Mouse (Mus musculus) forebrain, embryonic 11.5 days (tissue): ENCODE measurements around the gene Wars2. TPM values are rescaled to one million over a fixed set of nuclear protein-coding genes. Genes with fewer than 3 reads are reported as not detected.
A peak's percentile ranks its signal among the peaks of the same experiment; 100 is the strongest.

Experiments
- ATAC-seq: fragments of 200-750 bp; cut with Nextera tagmentation; replicated peaks from 2 replicates; pipeline ENCODE4 v1.8.0; 2017; ENCODE audit warnings: moderate TSS enrichment; ENCODE audit not compliant: low FRiP score
- DNase-seq: peaks from one replicate; pipeline ENCODE4 v3.0.0-alpha.2; 2017; ENCODE audit warnings: low spot score
- H3K27ac ChIP-seq: fragments of 300-500 bp; sonication (generic); 2 replicates; pipeline ENCODE4 v1.5.1; 2014; ENCODE audit warnings: low read depth, low read length
- H3K27me3 ChIP-seq: fragments of 300-500 bp; sonication (generic); 2 replicates; pipeline ENCODE4 v1.6.1; 2014; ENCODE audit warnings: mild to moderate bottlenecking, low read length, mixed read lengths; ENCODE audit not compliant: control insufficient read depth, insufficient read depth
- H3K36me3 ChIP-seq: fragments of 300-500 bp; sonication (generic); 2 replicates; pipeline ENCODE4 v1.6.1; 2014; ENCODE audit warnings: mild to moderate bottlenecking, low read length, moderate library complexity, mixed read lengths; ENCODE audit not compliant: control insufficient read depth, insufficient read depth
- H3K4me1 ChIP-seq: fragments of 300-500 bp; sonication (generic); replicated peaks from 2 replicates; pipeline ENCODE4 v1.6.1; 2014; ENCODE audit warnings: low read length, mixed read lengths; ENCODE audit not compliant: control insufficient read depth, insufficient read depth
- H3K4me2 ChIP-seq: fragments of 300-500 bp; sonication (generic); 2 replicates; pipeline ENCODE4 v1.6.1; 2014; ENCODE audit warnings: low read depth, mild to moderate bottlenecking, low read length, moderate library complexity, mixed read lengths; ENCODE audit not compliant: severe bottlenecking
- H3K4me3 ChIP-seq: fragments of 300-500 bp; sonication (generic); 2 replicates; pipeline ENCODE4 v1.5.1; 2014; ENCODE audit warnings: low read depth, low read length
- H3K9ac ChIP-seq: fragments of 300-500 bp; sonication (generic); 2 replicates; pipeline ENCODE4 v1.6.1; 2014; ENCODE audit warnings: low read length
- H3K9me3 ChIP-seq: fragments of 300-500 bp; sonication (generic); 2 replicates; pipeline ENCODE4 v1.6.1; 2016; ENCODE audit warnings: low read length, mixed read lengths; ENCODE audit not compliant: control insufficient read depth
- WGBS: fragments of 180-500 bp; shearing (Covaris S2); extraction: QIAGEN DNeasy Blood & Tissue Kit; methylation state at CpG from one replicate; pipeline ENCODE4 v1.1.7; 2014; 5-methylcytosine and 5-hydroxymethylcytosine counted together
- polyA plus RNA-seq: library from polyadenylated mRNA; unstranded; fragments of >200 nt; fragmentation: Nextera tagmentation; extraction: Ambion mirVana; gene quantifications from 2 replicates; pipeline ENCODE4 v1.2.1, GENCODE M21; 2014

The Wars2 gene
- polyA plus RNA-seq, 1 experiment from 2014 or later, result 7.5 TPM

DNA sequence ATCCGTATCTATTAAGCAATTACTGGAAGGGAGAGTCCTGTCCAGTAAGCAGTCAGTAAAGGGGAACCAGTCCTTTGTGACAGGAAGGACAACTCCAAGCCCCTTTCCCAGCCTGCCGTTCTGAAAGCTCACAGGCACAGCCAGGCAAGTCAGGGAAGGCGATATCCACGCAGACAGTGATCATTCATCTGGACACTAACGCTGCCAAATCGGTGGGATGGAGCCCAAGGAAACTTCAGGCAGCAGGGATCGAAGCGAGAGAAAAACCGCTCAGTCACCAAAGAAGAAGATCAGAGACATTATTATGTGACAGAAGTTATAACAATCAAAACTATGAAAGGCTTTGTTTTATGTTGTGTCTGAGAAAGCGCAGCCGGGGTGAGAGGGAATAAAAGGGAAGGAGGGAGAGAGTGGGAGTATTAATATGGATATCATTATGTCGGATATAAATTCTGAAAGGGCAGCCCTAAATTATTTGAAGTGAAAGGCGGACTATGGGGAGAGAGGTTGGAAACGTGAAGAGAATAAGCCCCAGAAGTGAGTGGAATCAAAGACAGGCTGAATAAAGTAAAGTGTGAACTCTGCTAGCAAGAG is 70.3 kb downstream of the Wars2 start:
- 47% methylated on average over 14 of the region's 14 CpGs for WGBS
- no peaks in the 10 kb centered on the region for H3K36me3 ChIP-seq
- no peak overlapping the region for H3K4me3 ChIP-seq
- H3K9me3 ChIP-seq, result no peaks in the 10 kb centered on the region
- H3K4me1 ChIP-seq, result no peaks in the 10 kb centered on the region; the same call in 1 of the 2 replicates
- no peak for DNase-seq
- no peak overlapping the region for H3K9ac ChIP-seq
- H3K27ac ChIP-seq, result no peak overlapping the region
- H3K27me3 ChIP-seq, result no peaks in the 10 kb centered on the region
- no peak overlapping the region for H3K4me2 ChIP-seq
- ATAC-seq, result 0 out of 2 replicates have a peak, but pooled peaks have one; percentile 19

DNA sequence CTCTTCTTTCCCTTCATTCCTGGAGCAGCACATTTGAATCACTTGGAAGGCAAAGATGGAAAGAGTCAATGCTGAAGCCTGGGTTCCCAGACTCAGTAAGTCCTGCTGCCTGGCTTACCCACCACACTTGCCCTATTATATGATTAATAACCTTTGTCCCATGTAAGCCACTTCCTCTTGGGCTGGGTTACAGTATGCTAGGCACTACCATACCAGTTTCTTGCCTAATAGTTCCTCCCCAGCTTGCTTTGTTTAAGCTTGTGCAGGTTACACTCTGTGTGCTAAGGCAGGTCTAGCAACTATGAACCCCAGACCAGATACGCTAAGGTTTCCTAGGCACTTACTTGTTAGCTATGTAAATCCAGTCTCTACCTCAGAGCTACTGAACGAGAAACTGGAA is 86.9 kb downstream of the Wars2 start:
- DNase-seq (no peak), ATAC-seq (no peak)
- Histone ChIP-seq H3K4me3 (no peak overlapping the region), H3K9me3 (no peaks in the 10 kb centered on the region), H3K9ac (no peak overlapping the region), H3K4me2 (no peak overlapping the region), H3K4me1 (no peaks in the 10 kb centered on the region), H3K36me3 (no peaks in the 10 kb centered on the region), H3K27ac (no peak overlapping the region), H3K27me3 (no peaks in the 10 kb centered on the region)
- WGBS, result 79% methylated on average over 2 of the region's 2 CpGs

GRCm38 (mm10) chr3:99233393-99234318 is 92.8 kb downstream of the Wars2 start:
- H3K27me3 ChIP-seq, result peaks cover 46% of the 10 kb centered on the region
- ATAC-seq, result peak; percentile 42
- H3K4me1 ChIP-seq, result 0 out of 2 replicates have a peak, but pooled peaks cover 2% of the 10 kb centered on the region
- peak; percentile 72 for DNase-seq
- H3K9ac ChIP-seq, result no peak overlapping the region
- peak overlapping the region; percentile 26; the same call in 1 of the 2 replicates for H3K4me2 ChIP-seq
- H3K27ac ChIP-seq, result no peak overlapping the region
- H3K36me3 ChIP-seq, result no peaks in the 10 kb centered on the region
- H3K9me3 ChIP-seq, result no peaks in the 10 kb centered on the region
- H3K4me3 ChIP-seq, result no peak overlapping the region
- 9% methylated on average over 20 of the region's 20 CpGs for WGBS

- Histone ChIP-seq H3K4me2 (peak overlapping the region; percentile 26; the same call in 1 of the 2 replicates), H3K4me1 (0 out of 2 replicates have a peak, but pooled peaks cover 2% of the 10 kb centered on the region), H3K9ac (no peak overlapping the region), H3K4me3 (no peak overlapping the region), H3K27me3 (peaks cover 53% of the 10 kb centered on the region), H3K36me3 (no peaks in the 10 kb centered on the region), H3K9me3 (no peaks in the 10 kb centered on the region), H3K27ac (no peak overlapping the region)
- DNase-seq, result peak; percentile 55
- WGBS, result 5% methylated on average over 17 of the region's 17 CpGs
- ATAC-seq, result peak; percentile 45
These were observed 93.5 kb downstream of the Wars2 start for GRCm38 (mm10) chr3:99234319-99234869.

DNA sequence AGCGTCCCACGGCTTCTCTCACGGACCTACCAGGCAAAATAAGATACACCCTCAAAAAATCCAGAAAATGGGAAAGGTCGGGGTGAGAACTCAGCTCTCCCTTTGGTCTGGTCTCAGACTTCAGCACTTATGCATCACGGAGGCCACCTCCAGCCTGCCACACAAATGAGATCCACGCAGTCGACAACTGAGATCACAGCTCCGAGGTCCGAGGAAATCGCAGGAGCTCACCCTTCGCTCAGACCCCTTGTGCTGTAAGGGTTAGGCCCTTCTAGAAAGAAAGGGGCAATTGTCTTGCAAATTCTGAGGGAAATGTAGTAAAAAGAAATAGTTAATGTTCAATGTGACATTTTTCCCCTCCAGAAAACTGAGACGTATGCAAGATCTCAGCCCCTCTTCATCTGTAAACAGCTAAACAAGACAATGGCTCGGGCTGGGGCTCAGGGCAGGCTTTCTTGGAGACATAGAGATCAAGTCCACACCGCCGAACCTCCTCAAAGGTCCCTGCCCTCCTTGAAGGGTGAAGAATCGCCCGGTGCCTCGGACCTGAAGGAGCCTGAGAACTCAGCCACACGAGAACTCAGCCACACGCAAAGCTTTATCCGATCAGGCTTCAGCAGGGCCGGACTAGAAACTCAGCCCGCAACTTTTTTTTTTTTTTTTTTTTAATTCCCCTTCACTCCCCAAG is 94.4 kb downstream of the Wars2 start:
- DNase-seq (peak; percentile 54), ATAC-seq (no peak)
- H3K27me3 ChIP-seq, result peaks cover 62% of the 10 kb centered on the region
- no peak overlapping the region for H3K27ac ChIP-seq
- H3K9ac ChIP-seq, result no peak overlapping the region
- WGBS, result 1% methylated on average over 23 of the region's 23 CpGs
- no peak overlapping the region for H3K4me3 ChIP-seq
- H3K9me3 ChIP-seq, result no peaks in the 10 kb centered on the region
- no peaks in the 10 kb centered on the region for H3K36me3 ChIP-seq
- no peak overlapping the region for H3K4me2 ChIP-seq
- 0 out of 2 replicates have a peak, but pooled peaks cover 2% of the 10 kb centered on the region for H3K4me1 ChIP-seq

- Histone ChIP-seq H3K36me3 (no peaks in the 10 kb centered on the region), H3K27ac (no peak overlapping the region), H3K4me1 (peaks cover 2% of the 10 kb centered on the region; the same call in 1 of the 2 replicates), H3K9me3 (no peaks in the 10 kb centered on the region), H3K4me2 (no peak overlapping the region), H3K4me3 (no peak overlapping the region), H3K27me3 (peaks cover 67% of the 10 kb centered on the region), H3K9ac (no peak overlapping the region)
- DNase-seq (no peak), ATAC-seq (no peak)
- WGBS, result 2% methylated on average over 18 of the region's 18 CpGs
These were observed 95.2 kb downstream of the Wars2 start for GRCm38 (mm10) chr3:99235804-99236755.

- no peak overlapping the region for H3K27ac ChIP-seq
- H3K4me1 ChIP-seq, result peaks cover 5% of the 10 kb centered on the region; the same call in 1 of the 2 replicates
- no peak overlapping the region for H3K4me3 ChIP-seq
- no peaks in the 10 kb centered on the region for H3K36me3 ChIP-seq
- H3K27me3 ChIP-seq, result peaks cover 91% of the 10 kb centered on the region
- 0% methylated on average over 1 of the region's 1 CpGs for WGBS
- H3K9ac ChIP-seq, result no peak overlapping the region
- no peaks in the 10 kb centered on the region for H3K9me3 ChIP-seq
- ATAC-seq (no peak), DNase-seq (no peak)
- no peak overlapping the region for H3K4me2 ChIP-seq
These were observed 97.8 kb downstream of the Wars2 start for GRCm38 (mm10) chr3:99238691-99239090.
